Mouse (Mus musculus) brain, embryonic 14.5 days (tissue): ENCODE results near the gene Bdh1.
A peak's percentile ranks its signal among the peaks of the same experiment; 100 is the strongest.

Experiments used
- CTCF ChIP-seq: fragments of 200-500 bp; IDR thresholded peaks from 2 replicates; pipeline ENCODE4 v1.5.1; 2012; ENCODE audit warnings: inconsistent platforms, mild to moderate bottlenecking, moderate library complexity, borderline replicate concordance; ENCODE audit not compliant: insufficient read depth, insufficient read length; ENCODE audit errors: extremely low read depth
- POLR2A ChIP-seq: fragments of 200-500 bp; IDR thresholded peaks from 2 replicates; pipeline ENCODE4 v1.6.1; 2012; ENCODE audit warnings: mild to moderate bottlenecking, inconsistent platforms, borderline replicate concordance; ENCODE audit not compliant: poor library complexity, insufficient read depth, insufficient read length, severe bottlenecking; ENCODE audit errors: extremely low read depth

DNA sequence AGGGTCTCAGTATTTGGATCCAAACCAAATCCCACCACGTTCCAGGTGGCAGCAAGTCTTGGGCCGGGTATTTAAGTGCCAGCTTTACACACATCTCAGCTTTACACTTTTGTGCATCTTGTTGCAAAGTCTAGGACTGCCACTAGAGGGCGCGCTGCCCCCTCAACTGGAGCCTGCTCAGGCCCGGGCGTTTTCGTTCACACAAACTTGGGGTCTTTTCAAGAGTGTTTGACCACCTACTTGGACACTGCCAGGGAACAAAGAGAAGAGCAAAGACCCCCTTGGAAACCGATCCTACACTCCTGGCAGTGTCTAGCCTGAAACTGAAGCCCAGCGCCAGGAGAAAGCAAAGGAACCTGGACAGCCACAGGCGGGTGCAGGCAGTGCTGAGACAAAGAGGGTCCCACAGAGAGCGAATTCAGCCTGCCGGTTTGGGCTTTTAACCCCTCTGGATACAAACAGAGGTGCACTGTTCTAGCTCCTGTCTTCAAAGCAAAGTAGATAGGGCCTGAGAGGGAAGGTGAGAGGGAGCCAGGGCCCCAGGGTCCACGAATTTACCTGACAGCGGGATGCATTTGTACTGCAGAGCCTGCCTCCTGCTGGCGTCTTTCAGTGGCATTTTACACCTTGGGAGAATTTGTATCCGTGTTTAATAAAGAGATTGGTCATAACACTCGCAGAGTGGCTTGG lies 36.3 kb downstream of the Bdh1 start:
- TF ChIP-seq CTCF (peak; percentile 95), POLR2A (no peak)
